Mouse (Mus musculus) frontal cortex, postnatal 14 days (tissue): ENCODE results near the gene Psmb11.

Experiments used
- DNase-seq, 2 experiments: peaks; one replicate each; pipeline ENCODE4 v3.0.0; 2022; ENCODE audit warnings: low spot score in 2 of 2

The Psmb11 gene

GRCm38 (mm10) chr14:54640946-54641304, 19.7 kb downstream of the Psmb11 start, which contains the start of gene Gm17606:
TSS of gene Gm17606 (plus strand) at chr14:54640952.
- DNase-seq: no peak

- DNase-seq: peak; percentile 74 to 89
Measured at GRCm38 (mm10) chr14:54641305-54641969, 20.2 kb downstream of the Psmb11 start, which contains the start of gene Cdh24. TSS of gene Cdh24 (minus strand) at chr14:54641364.

GRCm38 (mm10) chr14:54642224-54642944, 21.2 kb downstream of the Psmb11 start:
- DNase-seq: no peak

- no peak for DNase-seq
Measured at GRCm38 (mm10) chr14:54643011-54643410, 21.8 kb downstream of the Psmb11 start.

- no peak for DNase-seq
Measured at GRCm38 (mm10) chr14:54644294-54644693, 23.1 kb downstream of the Psmb11 start.

- no peak for DNase-seq
Measured at GRCm38 (mm10) chr14:54646455-54646854, 25.2 kb downstream of the Psmb11 start.

GRCm38 (mm10) chr14:54646898-54647636, 25.8 kb downstream of the Psmb11 start:
- no peak for DNase-seq

GRCm38 (mm10) chr14:54647900-54648299, 26.7 kb downstream of the Psmb11 start:
- no peak for DNase-seq

GRCm38 (mm10) chr14:54650621-54651454, 29.6 kb downstream of the Psmb11 start:
- DNase-seq: peak; percentile 63 to 75

GRCm38 (mm10) chr14:54651556-54651955, 30.3 kb downstream of the Psmb11 start:
- no peak for DNase-seq

- DNase-seq: no peak
Measured at GRCm38 (mm10) chr14:54652787-54653186, 31.6 kb downstream of the Psmb11 start.

GRCm38 (mm10) chr14:54653496-54653895, 32.3 kb downstream of the Psmb11 start:
- DNase-seq: peak; percentile 72 to 76

GRCm38 (mm10) chr14:54660009-54660408, 38.8 kb downstream of the Psmb11 start:
- no peak for DNase-seq

- no peak for DNase-seq
Measured at GRCm38 (mm10) chr14:54664477-54665222, 43.4 kb downstream of the Psmb11 start.

GRCm38 (mm10) chr14:54669381-54669780, 48.1 kb downstream of the Psmb11 start:
- DNase-seq: no peak

GRCm38 (mm10) chr14:54674317-54674716, 53.1 kb downstream of the Psmb11 start:
- DNase-seq: no peak

GRCm38 (mm10) chr14:54676290-54676689, 55.1 kb downstream of the Psmb11 start:
- DNase-seq: no peak

- no peak for DNase-seq
Measured at GRCm38 (mm10) chr14:54678657-54679304, 57.5 kb downstream of the Psmb11 start.
